In the genomic region with DNA sequence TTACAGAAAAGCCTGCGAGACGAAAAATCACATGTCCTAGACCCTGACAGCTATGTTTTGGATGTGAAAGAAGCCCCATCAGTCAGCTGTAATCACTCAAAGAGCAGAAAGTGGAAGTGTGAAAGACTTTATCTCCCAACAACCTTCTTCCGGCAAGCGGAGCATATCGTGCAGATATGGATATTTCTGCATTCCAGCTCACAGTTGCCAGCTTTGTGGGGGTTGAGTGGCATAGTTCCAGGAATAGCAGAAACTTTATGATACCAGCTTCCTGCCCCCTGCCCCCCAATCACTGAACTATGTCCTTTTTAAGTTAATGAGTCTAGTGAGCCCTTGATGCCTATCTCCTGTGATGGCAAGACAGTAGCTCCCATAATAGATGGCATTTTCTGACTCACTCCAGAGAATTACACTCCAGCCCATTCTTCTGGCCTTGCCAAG, we compare ENCODE assay signal across 1 mouse cellular context.
TF ChIP-seq lines count a peak whose summit lies in the region.

No protein-coding gene starts in this region.

TF ChIP-seq in MEL, 35 proteins besides CTCF, POLR2A, EP300 and RAD21 (continued from another document):
- TF ChIP-seq MYC (IDR thresholded peaks at IDR 0.05; ENCODE audit: low read depth, low read length) (peak; percentile 72), ZMIZ1 (IDR thresholded peaks at IDR 0.05; ENCODE audit: low read depth, low read length) (no peak), ZC3H11A (IDR thresholded peaks at IDR 0.05; ENCODE audit: low read depth, low read length) (no peak), USF2 (IDR thresholded peaks at IDR 0.05; ENCODE audit: borderline replicate concordance in 1 of 2, insufficient read depth in 1 of 2, low read depth in 1 of 2, low read length in 2 of 2) (no peak), MEF2A (IDR thresholded peaks at IDR 0.05; ENCODE audit: extremely low read depth, insufficient replicate concordance, low read depth, low read length, poor library complexity, severe bottlenecking) (peak; percentile 84; the same call in 1 of the 2 replicates), NRF1 (IDR thresholded peaks at IDR 0.05; ENCODE audit: insufficient read depth, low read depth, low read length, poor library complexity, severe bottlenecking) (no peak), MYB (IDR thresholded peaks at IDR 0.05; ENCODE audit: low read depth, low read length) (peak; percentile 63), TCF12 (IDR thresholded peaks at IDR 0.05; ENCODE audit: low read depth, low read length) (peak; percentile 97), POLR2AphosphoS5 (IDR thresholded peaks at IDR 0.05; ENCODE audit: borderline replicate concordance, low read depth, low read length) (no peak), RCOR1 (IDR thresholded peaks at IDR 0.05; ENCODE audit: low read depth, low read length) (peak; percentile 97)
